Mouse (Mus musculus): ENCODE measurements around the gene Rbfox1. TPM values are rescaled to one million over a fixed set of nuclear protein-coding genes. Genes with fewer than 3 reads are reported as not detected.
A peak's percentile ranks its signal among the peaks of the same experiment; 100 is the strongest.

The Rbfox1 gene
- polyA plus RNA-seq, 1 experiment from 2014 or later = 3.3 TPM

DNA sequence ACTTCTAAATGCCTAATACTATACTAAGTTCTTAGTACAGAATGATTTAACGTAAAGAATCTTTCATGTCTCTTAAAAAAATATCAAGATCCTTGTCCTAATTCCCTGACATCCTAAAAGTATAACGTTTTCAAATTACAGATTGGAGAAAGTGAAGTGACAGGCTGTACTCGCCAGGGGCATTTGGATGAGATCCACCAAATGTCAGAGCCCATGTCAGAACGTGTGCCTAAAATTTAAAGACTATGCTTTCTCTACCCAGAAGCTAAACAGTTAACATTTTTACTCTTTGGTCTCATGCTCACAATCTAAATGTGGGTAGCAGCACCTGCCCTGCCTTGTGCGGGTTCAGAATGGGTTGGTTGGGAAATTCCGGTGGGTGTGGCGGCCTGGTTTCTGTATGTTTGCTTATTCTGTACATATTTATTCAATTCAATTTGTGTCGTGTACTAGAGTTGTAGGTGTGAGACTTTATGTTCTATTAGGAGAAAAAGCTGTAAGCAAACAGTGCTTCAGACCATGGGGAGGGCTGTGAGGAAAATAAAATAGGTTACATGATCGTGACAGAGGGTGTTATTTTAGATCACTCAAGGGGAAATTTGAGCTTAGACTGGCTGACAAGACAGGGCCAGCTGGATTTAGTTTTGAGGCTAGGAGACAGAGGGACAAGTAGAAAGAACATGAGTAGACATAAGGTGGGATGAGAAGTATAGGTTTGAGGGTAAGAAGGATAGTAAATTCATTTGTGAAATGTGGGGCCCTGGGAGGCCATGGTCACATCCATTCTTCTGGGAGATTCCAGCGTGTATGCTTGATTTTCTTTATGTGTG, 1203.7 kb downstream of the Rbfox1 start:
- no peak overlapping the region for H3K27ac ChIP-seq
- no peak for ATAC-seq (replicated peaks; ENCODE audit: low FRiP score, low read depth)

GRCm38 (mm10) chr16:7089475-7089874, 1204.3 kb downstream of the Rbfox1 start:
- no peak overlapping the region for H3K4me2 ChIP-seq (ENCODE audit: low read length)
- no peaks in the 10 kb centered on the region for H3K27me3 ChIP-seq (ENCODE audit: insufficient read depth, low read length)
- H3K27ac ChIP-seq = no peak overlapping the region
- H3K9ac ChIP-seq (ENCODE audit: low read depth, low read length) = no peak overlapping the region
- WGBS = 50% methylated on average over 1 of the region's 1 CpGs
- ATAC-seq (replicated peaks; ENCODE audit: low FRiP score, low read depth) (no peak), DNase-seq (ENCODE audit: low spot score) (no peak)
- H3K9me3 ChIP-seq (replicated peaks; ENCODE audit: low read length) = no peaks in the 10 kb centered on the region
- no peaks in the 10 kb centered on the region for H3K4me1 ChIP-seq (replicated peaks; ENCODE audit: insufficient read depth, low read length)
- no peak for TF ChIP-seq CTCF (IDR thresholded peaks at IDR 0.05; ENCODE audit: low read depth)
- H3K36me3 ChIP-seq (ENCODE audit: insufficient read depth, low read length) = no peaks in the 10 kb centered on the region
- H3K4me3 ChIP-seq (replicated peaks; ENCODE audit: low read depth, low read length) = no peak overlapping the region

More for the DNA sequence above, 1203.7 kb downstream of the Rbfox1 start:
- H3K4me3 ChIP-seq (replicated peaks; ENCODE audit: low read depth, low read length) = no peak overlapping the region
- H3K9ac ChIP-seq (ENCODE audit: low read depth, low read length) = no peak overlapping the region
- no peaks in the 10 kb centered on the region for H3K36me3 ChIP-seq (ENCODE audit: insufficient read depth, low read length)
- H3K4me2 ChIP-seq (ENCODE audit: low read length) = no peak overlapping the region
- no peaks in the 10 kb centered on the region for H3K4me1 ChIP-seq (replicated peaks; ENCODE audit: insufficient read depth, low read length)
- DNase-seq (ENCODE audit: low spot score) = peak; percentile 64
- no peaks in the 10 kb centered on the region for H3K9me3 ChIP-seq (replicated peaks; ENCODE audit: low read length)
- no peaks in the 10 kb centered on the region for H3K27me3 ChIP-seq (ENCODE audit: insufficient read depth, low read length)
- no peak for TF ChIP-seq CTCF (IDR thresholded peaks at IDR 0.05; ENCODE audit: low read depth)
- 40% methylated on average over 10 of the region's 10 CpGs for WGBS

DNA sequence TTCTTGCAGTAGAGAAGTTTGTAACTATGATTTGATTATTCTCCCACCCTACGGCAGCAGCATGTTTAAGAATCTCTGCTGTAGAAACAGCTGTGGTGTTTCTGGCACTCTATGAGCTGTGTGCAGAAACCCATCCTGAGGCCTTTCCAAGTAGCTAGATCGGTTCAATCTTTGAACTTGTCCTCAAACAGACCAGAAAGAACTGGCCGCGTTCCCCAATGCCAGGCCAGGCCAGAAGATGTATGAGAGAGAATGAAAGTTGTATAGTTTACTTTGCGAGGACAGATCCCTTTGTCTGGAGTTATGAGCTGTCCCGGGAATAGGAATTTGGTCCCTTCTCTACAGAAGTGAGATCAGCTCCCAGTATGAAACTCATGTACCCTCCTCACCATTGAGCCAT, 1205.0 kb downstream of the Rbfox1 start:
- no peak for ATAC-seq (replicated peaks; ENCODE audit: low FRiP score, low read depth)

DNA sequence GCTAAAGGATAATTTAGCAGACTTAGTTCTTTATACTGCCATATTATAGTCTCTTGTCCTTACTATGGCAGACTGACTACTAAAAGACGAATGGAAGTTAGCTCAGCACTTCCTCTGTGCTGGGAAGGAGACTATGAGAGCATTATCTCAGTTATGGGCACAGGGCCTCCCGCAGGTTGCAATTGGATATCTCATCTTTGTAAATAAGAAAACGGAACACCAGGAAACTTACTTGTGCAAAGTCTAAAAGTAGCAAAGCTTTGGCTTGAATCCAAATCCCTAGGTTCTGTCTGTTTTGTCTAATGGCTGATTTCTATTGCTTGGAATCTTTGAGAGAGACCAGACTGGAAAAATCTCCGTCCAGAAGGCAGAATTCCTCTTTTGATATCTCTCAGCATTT, 1207.7 kb downstream of the Rbfox1 start:
- Histone ChIP-seq H3K4me2 (ENCODE audit: low read length) (no peak overlapping the region), H3K9ac (ENCODE audit: low read depth, low read length) (no peak overlapping the region), H3K4me1 (replicated peaks; ENCODE audit: insufficient read depth, low read length) (no peaks in the 10 kb centered on the region), H3K9me3 (replicated peaks; ENCODE audit: low read length) (no peaks in the 10 kb centered on the region), H3K27me3 (ENCODE audit: insufficient read depth, low read length) (no peaks in the 10 kb centered on the region), H3K27ac (no peak overlapping the region), H3K4me3 (replicated peaks; ENCODE audit: low read depth, low read length) (no peak overlapping the region), H3K36me3 (ENCODE audit: insufficient read depth, low read length) (no peaks in the 10 kb centered on the region)
- TF ChIP-seq CTCF (IDR thresholded peaks at IDR 0.05; ENCODE audit: low read depth) = no peak
- WGBS = 72% methylated on average over 4 of the region's 4 CpGs
- DNase-seq (ENCODE audit: low spot score) (no peak), ATAC-seq (replicated peaks; ENCODE audit: low FRiP score, low read depth) (no peak)

More for the DNA sequence above, 1205.0 kb downstream of the Rbfox1 start:
- no peak for TF ChIP-seq CTCF (IDR thresholded peaks at IDR 0.05; ENCODE audit: low read depth)
- H3K27me3 ChIP-seq (ENCODE audit: insufficient read depth, low read length) = no peaks in the 10 kb centered on the region
- no peaks in the 10 kb centered on the region for H3K4me1 ChIP-seq (replicated peaks; ENCODE audit: insufficient read depth, low read length)
- H3K4me3 ChIP-seq (replicated peaks; ENCODE audit: low read depth, low read length) = no peak overlapping the region
- no peak overlapping the region for H3K9ac ChIP-seq (ENCODE audit: low read depth, low read length)
- H3K36me3 ChIP-seq (ENCODE audit: insufficient read depth, low read length) = no peaks in the 10 kb centered on the region
- no peak overlapping the region for H3K4me2 ChIP-seq (ENCODE audit: low read length)
- DNase-seq (ENCODE audit: low spot score) = no peak
- WGBS = 69% methylated on average over 6 of the region's 6 CpGs
- H3K9me3 ChIP-seq (replicated peaks; ENCODE audit: low read length) = no peaks in the 10 kb centered on the region
- H3K27ac ChIP-seq = no peak overlapping the region

DNA sequence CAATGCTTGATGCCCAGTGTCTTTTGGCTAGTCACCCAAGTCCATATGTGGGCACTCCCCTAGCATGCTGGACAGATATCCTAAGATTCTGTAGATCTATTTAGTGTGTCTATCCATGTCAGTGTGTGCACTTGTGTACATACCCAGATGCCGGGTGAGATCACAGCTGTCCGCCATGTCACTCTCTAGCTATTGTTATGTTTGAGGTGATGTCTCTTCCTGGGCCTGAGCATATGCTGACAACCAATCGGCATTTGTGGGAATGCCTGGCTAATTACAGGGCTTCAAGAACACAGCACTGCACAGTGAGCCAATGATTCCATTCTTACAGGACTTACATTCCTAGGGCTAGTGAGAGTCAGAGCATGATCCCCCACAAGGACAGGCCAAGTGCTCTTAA, 1208.5 kb downstream of the Rbfox1 start:
- H3K27ac ChIP-seq = no peak overlapping the region

DNA sequence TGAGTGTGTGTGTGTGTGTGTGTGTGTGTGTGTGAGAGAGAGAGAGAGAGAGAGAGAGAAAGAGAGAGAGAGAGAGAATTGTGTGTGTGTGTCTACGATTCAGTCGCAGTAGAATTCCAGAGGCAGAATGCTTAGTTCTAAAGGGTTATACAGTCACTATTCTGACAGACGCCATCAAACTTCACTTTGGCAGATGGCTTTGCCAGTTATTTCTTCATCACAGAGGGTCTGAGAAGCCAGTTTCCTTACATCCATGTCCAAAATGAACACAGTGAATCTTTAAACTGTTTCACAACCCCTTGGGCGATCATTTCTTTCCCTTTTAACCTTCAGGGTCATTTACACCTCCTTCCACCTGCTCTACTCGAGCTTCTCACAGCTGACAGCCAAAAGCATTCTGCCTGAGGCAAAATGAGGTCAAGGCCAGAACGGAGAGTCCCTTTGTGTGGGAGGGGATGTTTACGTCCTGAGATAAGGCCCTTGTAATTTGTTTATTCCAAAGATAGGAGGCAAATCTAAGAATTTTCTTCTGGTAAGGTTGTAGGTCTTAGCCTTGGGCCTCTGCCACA, 1209.1 kb downstream of the Rbfox1 start:
- WGBS = 68% methylated on average over 7 of the region's 7 CpGs
- no peak for DNase-seq (ENCODE audit: low spot score)
- no peak for ATAC-seq (replicated peaks; ENCODE audit: low FRiP score, low read depth)
- no peak overlapping the region for H3K9ac ChIP-seq (ENCODE audit: low read depth, low read length)
- H3K4me3 ChIP-seq (replicated peaks; ENCODE audit: low read depth, low read length) = no peak overlapping the region
- H3K36me3 ChIP-seq (ENCODE audit: insufficient read depth, low read length) = no peaks in the 10 kb centered on the region
- no peaks in the 10 kb centered on the region for H3K9me3 ChIP-seq (replicated peaks; ENCODE audit: low read length)
- no peaks in the 10 kb centered on the region for H3K4me1 ChIP-seq (replicated peaks; ENCODE audit: insufficient read depth, low read length)
- H3K4me2 ChIP-seq (ENCODE audit: low read length) = no peak overlapping the region
- H3K27me3 ChIP-seq (ENCODE audit: insufficient read depth, low read length) = no peaks in the 10 kb centered on the region
- H3K27ac ChIP-seq = no peak overlapping the region
- TF ChIP-seq CTCF (IDR thresholded peaks at IDR 0.05; ENCODE audit: low read depth) = no peak

More for the DNA sequence above, 1208.5 kb downstream of the Rbfox1 start:
- TF ChIP-seq CTCF (IDR thresholded peaks at IDR 0.05; ENCODE audit: low read depth) = no peak
- H3K9ac ChIP-seq (ENCODE audit: low read depth, low read length) = no peak overlapping the region
- H3K9me3 ChIP-seq (replicated peaks; ENCODE audit: low read length) = no peaks in the 10 kb centered on the region
- no peak for ATAC-seq (replicated peaks; ENCODE audit: low FRiP score, low read depth)
- H3K27me3 ChIP-seq (ENCODE audit: insufficient read depth, low read length) = no peaks in the 10 kb centered on the region
- H3K36me3 ChIP-seq (ENCODE audit: insufficient read depth, low read length) = no peaks in the 10 kb centered on the region
- 87% methylated on average over 3 of the region's 3 CpGs for WGBS
- H3K4me2 ChIP-seq (ENCODE audit: low read length) = no peak overlapping the region
- no peak for DNase-seq (ENCODE audit: low spot score)
- no peak overlapping the region for H3K4me3 ChIP-seq (replicated peaks; ENCODE audit: low read depth, low read length)
- H3K4me1 ChIP-seq (replicated peaks; ENCODE audit: insufficient read depth, low read length) = no peaks in the 10 kb centered on the region

Measured in kidney, postnatal 0 days (tissue).